In genomic region chr6:127105107-127105506, GRCm38 (mm10) we compare ENCODE assay signal across 8 mouse cellular contexts. TPM values are rescaled to one million over a fixed set of nuclear protein-coding genes. Genes with fewer than 3 reads are reported as not detected.
DNase-seq lines count a peak whose midpoint lies in the region; ATAC-seq and TF ChIP-seq lines count a peak whose summit lies in the region.

No protein-coding gene starts in this region.

- peak; percentile 25 for DNase-seq in kidney, adult 18-20 months
- DNase-seq in 3T3-L1 (ENCODE audit: low read depth, low spot score): peak; percentile 71
- DNase-seq in CD4-positive helper T cell, adult 2 months (ENCODE audit: low read depth, low spot score): peak; percentile 37
- peak; percentile 4 for DNase-seq in liver, embryonic 13.5 days
- peak; percentile 50 for DNase-seq in thymus, postnatal 25 days

- H3K4me3 ChIP-seq in kidney, embryonic 16.5 days (ENCODE audit: low read length): no peak overlapping the region
- no peak overlapping the region for H3K4me3 ChIP-seq in cortical plate, adult 2 months (ENCODE audit: insufficient read depth, low read length)
- H3K4me3 ChIP-seq in liver, embryonic 13.5 days (replicated peaks): no peak overlapping the region
- H3K4me3 ChIP-seq in forebrain, embryonic 12.5 days (replicated peaks): no peak overlapping the region

- H3K36me3 ChIP-seq in kidney, embryonic 16.5 days (ENCODE audit: insufficient read depth, low read length): 0 out of 2 replicates have a peak, but pooled peaks cover 5% of the 10 kb centered on the region
- H3K36me3 ChIP-seq in liver, embryonic 13.5 days: no peaks in the 10 kb centered on the region
- H3K36me3 ChIP-seq in forebrain, embryonic 12.5 days (replicated peaks): peaks cover 11% of the 10 kb centered on the region

- WGBS in kidney, embryonic 16.5 days: 73% methylated on average over 6 of the region's 6 CpGs
- 45% methylated on average over 6 of the region's 6 CpGs for WGBS in liver, embryonic 13.5 days (ENCODE audit: insufficient replicate concordance)
- 65% methylated on average over 6 of the region's 6 CpGs for WGBS in forebrain, embryonic 12.5 days

- H3K9me3 ChIP-seq in kidney, embryonic 16.5 days (ENCODE audit: low read length): peaks cover 6% of the 10 kb centered on the region; the same call in 1 of the 2 replicates
- H3K9me3 ChIP-seq in liver, embryonic 13.5 days (replicated peaks): no peaks in the 10 kb centered on the region
- H3K9me3 ChIP-seq in forebrain, embryonic 12.5 days: no peaks in the 10 kb centered on the region

- no peak for ATAC-seq in kidney, embryonic 16.5 days (ENCODE audit: low FRiP score, low TSS enrichment)
- no peak for ATAC-seq in liver, embryonic 13.5 days (ENCODE audit: low read depth)
- no peak for ATAC-seq in forebrain, embryonic 12.5 days (ENCODE audit: low FRiP score)

- H3K27ac ChIP-seq in kidney, embryonic 16.5 days (ENCODE audit: low read length): no peak overlapping the region
- no peak overlapping the region for H3K27ac ChIP-seq in cortical plate, adult 2 months (ENCODE audit: insufficient read depth, low read length)
- H3K27ac ChIP-seq in liver, embryonic 13.5 days: no peak overlapping the region
- no peak overlapping the region for H3K27ac ChIP-seq in forebrain, embryonic 12.5 days

- no peak overlapping the region for H3K9ac ChIP-seq in kidney, embryonic 16.5 days (replicated peaks; ENCODE audit: low read length)
- H3K9ac ChIP-seq in liver, embryonic 13.5 days: no peak overlapping the region
- H3K9ac ChIP-seq in forebrain, embryonic 12.5 days: no peak overlapping the region

- H3K4me2 ChIP-seq in kidney, embryonic 16.5 days (replicated peaks; ENCODE audit: low read depth, low read length): no peak overlapping the region
- no peak overlapping the region for H3K4me2 ChIP-seq in liver, embryonic 13.5 days
- H3K4me2 ChIP-seq in forebrain, embryonic 12.5 days: no peak overlapping the region

- TF ChIP-seq CTCF in cortical plate, adult 2 months (IDR thresholded peaks at IDR 0.05; ENCODE audit: extremely low read depth, insufficient read depth, low read length): peak; percentile 52

- no peak for TF ChIP-seq POLR2A in cortical plate, adult 2 months (IDR thresholded peaks at IDR 0.05; ENCODE audit: extremely low read depth, insufficient read depth, low read length)

- H3K4me1 ChIP-seq in kidney, embryonic 16.5 days (ENCODE audit: insufficient read depth, low read length): peaks cover 8% of the 10 kb centered on the region; the same call in 1 of the 2 replicates
- peaks cover 7% of the 10 kb centered on the region for H3K4me1 ChIP-seq in cortical plate, adult 2 months (ENCODE audit: control insufficient read depth, insufficient read depth, low read length)
- peaks cover 10% of the 10 kb centered on the region for H3K4me1 ChIP-seq in liver, embryonic 13.5 days (replicated peaks)
- peaks cover 14% of the 10 kb centered on the region for H3K4me1 ChIP-seq in forebrain, embryonic 12.5 days

- no peaks in the 10 kb centered on the region for H3K27me3 ChIP-seq in kidney, embryonic 16.5 days (ENCODE audit: insufficient read depth, low read length)
- H3K27me3 ChIP-seq in liver, embryonic 13.5 days: peaks cover 17% of the 10 kb centered on the region
- H3K27me3 ChIP-seq in forebrain, embryonic 12.5 days: no peaks in the 10 kb centered on the region

RNA-seq across cellular contexts. Expression of gene Tigar, which starts 4.2 kb away (rescaled TPM):
- 2.7 and 3.7 TPM in 2 replicates for polyA plus RNA-seq in kidney, embryonic 16.5 days (2015; fragmentation: Nextera tagmentation; extraction: Ambion mirVana)
- polyA plus RNA-seq in cortical plate, adult 2 months (2012; rRNA removed): 18.5 and 18.7 TPM in 2 replicates
- 1.0 and 1.4 TPM in 2 replicates for polyA plus RNA-seq in liver, embryonic 13.5 days (2015; fragmentation: Nextera tagmentation; extraction: Ambion mirVana)
- 8.8 and 9.9 TPM in 2 replicates for polyA plus RNA-seq in forebrain, embryonic 12.5 days (2016; fragmentation: Nextera tagmentation; extraction: Ambion mirVana)

RNA-seq across cellular contexts. Expression of gene Fgf23, which starts 32.4 kb away (rescaled TPM):
- polyA plus RNA-seq in kidney, embryonic 16.5 days (2015; fragmentation: Nextera tagmentation; extraction: Ambion mirVana): not detected in 2 replicates
- 0.69 and 1.1 TPM in 2 replicates for polyA plus RNA-seq in cortical plate, adult 2 months (2012; rRNA removed)
- polyA plus RNA-seq in liver, embryonic 13.5 days (2015; fragmentation: Nextera tagmentation; extraction: Ambion mirVana): not detected in 2 replicates
- 0.14 TPM in 1 of 2 replicates, not detected in the other for polyA plus RNA-seq in forebrain, embryonic 12.5 days (2016; fragmentation: Nextera tagmentation; extraction: Ambion mirVana)

RNA-seq across cellular contexts. Expression of gene Ccnd2, which starts 46.9 kb away (rescaled TPM):
- 600 and 665 TPM in 2 replicates for polyA plus RNA-seq in kidney, embryonic 16.5 days (2015; fragmentation: Nextera tagmentation; extraction: Ambion mirVana)
- polyA plus RNA-seq in cortical plate, adult 2 months (2012; rRNA removed): 42.3 and 43.6 TPM in 2 replicates
- polyA plus RNA-seq in liver, embryonic 13.5 days (2015; fragmentation: Nextera tagmentation; extraction: Ambion mirVana): 109 and 129 TPM in 2 replicates
- polyA plus RNA-seq in forebrain, embryonic 12.5 days (2016; fragmentation: Nextera tagmentation; extraction: Ambion mirVana): 1,349 and 1,505 TPM in 2 replicates

Comparison
In these comparisons a context has a peak if more than half of its experiments do, and no peak if none do; other contexts are left out.
1. DNase-seq: peak in every context shown above with its lines; median percentile 71 in 3T3-L1; 50 in thymus, postnatal 25 days; 37 in CD4-positive helper T cell, adult 2 months; 25 in kidney, adult 18-20 months; 4 in liver, embryonic 13.5 days.